Mouse (Mus musculus) kidney, postnatal 0 days (tissue): ENCODE measurements around the gene Olfr788. TPM values are rescaled to one million over a fixed set of nuclear protein-coding genes. Genes with fewer than 3 reads are reported as not detected.

ENCODE experiments used
- ATAC-seq: fragments of 200-750 bp; cut with Nextera tagmentation; replicated peaks from 2 replicates; pipeline ENCODE4 v1.8.0; 2017; ENCODE audit warnings: low read depth, moderate number of reproducible peaks, moderate TSS enrichment, moderate library complexity; ENCODE audit not compliant: low FRiP score
- DNase-seq: peaks from one replicate; pipeline ENCODE4 v3.0.0-alpha.2; 2016; ENCODE audit warnings: low spot score
- H3K27ac ChIP-seq: fragments of 300-500 bp; sonication (generic); 2 replicates; pipeline ENCODE4 v1.5.1; 2014; ENCODE audit warnings: mild to moderate bottlenecking
- H3K27me3 ChIP-seq: fragments of 300-500 bp; sonication (generic); 2 replicates; pipeline ENCODE4 v1.6.1; 2014; ENCODE audit warnings: low read length, mixed read lengths; ENCODE audit not compliant: insufficient read depth
- H3K36me3 ChIP-seq: fragments of 300-500 bp; sonication (generic); 2 replicates; pipeline ENCODE4 v1.6.1; 2014; ENCODE audit warnings: low read length, mixed read lengths; ENCODE audit not compliant: insufficient read depth
- H3K4me1 ChIP-seq: fragments of 300-500 bp; sonication (generic); replicated peaks from 2 replicates; pipeline ENCODE4 v1.6.1; 2014; ENCODE audit warnings: antibody characterized with exemption, low read length, mixed read lengths; ENCODE audit not compliant: insufficient read depth
- H3K4me2 ChIP-seq: fragments of 300-500 bp; sonication (generic); 2 replicates; pipeline ENCODE4 v1.6.1; 2014; ENCODE audit warnings: mild to moderate bottlenecking, low read length, moderate library complexity, mixed read lengths
- H3K4me3 ChIP-seq: fragments of 300-500 bp; sonication (generic); replicated peaks from 2 replicates; pipeline ENCODE4 v1.5.1; 2014; ENCODE audit warnings: low read depth, low read length
- H3K9ac ChIP-seq: fragments of 300-500 bp; sonication (generic); 2 replicates; pipeline ENCODE4 v1.6.1; 2014; ENCODE audit warnings: low read depth, low read length
- H3K9me3 ChIP-seq: fragments of 300-500 bp; sonication (generic); replicated peaks from 2 replicates; pipeline ENCODE4 v1.6.1; 2016; ENCODE audit warnings: low read length, inconsistent platforms, mixed read lengths
- CTCF ChIP-seq: IDR thresholded peaks from 2 replicates; pipeline ENCODE4 v1.5.1; 2016; ENCODE audit warnings: antibody characterized with exemption, low read depth, mild to moderate bottlenecking, moderate library complexity
- WGBS: fragments of 180-500 bp; shearing (Covaris S2); extraction: QIAGEN DNeasy Blood & Tissue Kit; methylation state at CpG from one replicate; pipeline ENCODE4 v1.1.7; 2014; 5-methylcytosine and 5-hydroxymethylcytosine counted together
- polyA plus RNA-seq: library from polyadenylated mRNA; unstranded; fragments of >200 nt; fragmentation: Nextera tagmentation; extraction: Ambion mirVana; gene quantifications from 2 replicates; pipeline ENCODE4 v1.2.1, GENCODE M21; 2015

Gene Olfr788
- polyA plus RNA-seq, 1 experiment from 2014 or later = not detected

GRCm38 (mm10) chr10:129498192-129498591, 27.4 kb downstream of the Olfr788 start, which contains the start of gene Olfr790:
TSS of gene Olfr790 (plus strand) at chr10:129498492.
- no peaks in the 10 kb centered on the region for H3K36me3 ChIP-seq
- H3K4me3 ChIP-seq = no peak within 1 kb of the TSS
- H3K4me2 ChIP-seq = no peak within 1 kb of the TSS
- no peaks in the 10 kb centered on the region for H3K9me3 ChIP-seq
- ATAC-seq (no peak), DNase-seq (no peak)
- H3K9ac ChIP-seq = no peak within 1 kb of the TSS
- H3K27ac ChIP-seq = no peak within 1 kb of the TSS
- no peaks in the 10 kb centered on the region for H3K4me1 ChIP-seq
- no peak for TF ChIP-seq CTCF
- no peaks in the 10 kb centered on the region for H3K27me3 ChIP-seq

- H3K9me3 ChIP-seq = no peaks in the 10 kb centered on the region
- 66% methylated on average over 3 of the region's 3 CpGs for WGBS
- ATAC-seq = no peak
- H3K9ac ChIP-seq = no peak within 1 kb of the TSS
- H3K4me2 ChIP-seq = no peak within 1 kb of the TSS
- DNase-seq = no peak
- no peaks in the 10 kb centered on the region for H3K36me3 ChIP-seq
- no peaks in the 10 kb centered on the region for H3K27me3 ChIP-seq
- TF ChIP-seq CTCF = no peak
- no peak within 1 kb of the TSS for H3K4me3 ChIP-seq
- H3K27ac ChIP-seq = no peak within 1 kb of the TSS
- H3K4me1 ChIP-seq = no peaks in the 10 kb centered on the region
Measured at GRCm38 (mm10) chr10:129521492-129521891, 50.7 kb downstream of the Olfr788 start, which contains the start of gene Olfr791. TSS of gene Olfr791 (plus strand) at chr10:129521792.

Other genes starting within 250 kb of the Olfr788 start
- gene Olfr774, start 234.8 kb upstream of the Olfr788 start, polyA plus RNA-seq = not detected in 2 replicates
- not detected in 2 replicates for gene Olfr775, start 222.6 kb upstream of the Olfr788 start, polyA plus RNA-seq
- gene Olfr776, start 211.9 kb upstream of the Olfr788 start, polyA plus RNA-seq = not detected in 2 replicates
- not detected in 2 replicates for gene Olfr777, start 199.5 kb upstream of the Olfr788 start, polyA plus RNA-seq
- not detected in 2 replicates for gene Olfr780, start 152.9 kb upstream of the Olfr788 start, polyA plus RNA-seq
- not detected in 2 replicates for gene Olfr781, start 142.1 kb upstream of the Olfr788 start, polyA plus RNA-seq
- gene Olfr782, start 122.1 kb upstream of the Olfr788 start, polyA plus RNA-seq = not detected in 2 replicates
- gene Olfr784, start 86.9 kb upstream of the Olfr788 start, polyA plus RNA-seq = not detected in 2 replicates
- not detected in 2 replicates for gene Olfr785, start 65.6 kb upstream of the Olfr788 start, polyA plus RNA-seq
- gene Olfr786, start 43.7 kb upstream of the Olfr788 start, polyA plus RNA-seq = not detected in 2 replicates
- not detected in 2 replicates for gene Olfr787, start 9.1 kb upstream of the Olfr788 start, polyA plus RNA-seq
- gene Olfr789, start 13.8 kb downstream of the Olfr788 start, polyA plus RNA-seq = not detected in 2 replicates
- not detected in 2 replicates for gene Olfr790, start 27.5 kb downstream of the Olfr788 start, polyA plus RNA-seq
- gene Olfr791, start 50.8 kb downstream of the Olfr788 start, polyA plus RNA-seq = not detected in 2 replicates
- not detected in 2 replicates for gene Olfr792, start 68.2 kb downstream of the Olfr788 start, polyA plus RNA-seq
- not detected in 2 replicates for gene Olfr794, start 96.7 kb downstream of the Olfr788 start, polyA plus RNA-seq
- not detected in 2 replicates for gene Olfr796, start 141.6 kb downstream of the Olfr788 start, polyA plus RNA-seq
- not detected in 2 replicates for gene Olfr798, start 156.9 kb downstream of the Olfr788 start, polyA plus RNA-seq
- not detected in 2 replicates for gene Olfr799, start 166.5 kb downstream of the Olfr788 start, polyA plus RNA-seq
- not detected in 2 replicates for gene Olfr800, start 186.7 kb downstream of the Olfr788 start, polyA plus RNA-seq
- not detected in 2 replicates for gene Olfr801, start 202.9 kb downstream of the Olfr788 start, polyA plus RNA-seq
- gene Olfr802, start 217.2 kb downstream of the Olfr788 start, polyA plus RNA-seq = not detected in 2 replicates
- not detected in 2 replicates for gene Olfr803, start 223.3 kb downstream of the Olfr788 start, polyA plus RNA-seq
- not detected in 2 replicates for gene Olfr804, start 232.2 kb downstream of the Olfr788 start, polyA plus RNA-seq